Mouse (Mus musculus): ENCODE data around the gene Ndufs6. TPM values are rescaled to one million over a fixed set of nuclear protein-coding genes. Genes with fewer than 3 reads are reported as not detected.

The Ndufs6 gene
- polyA plus RNA-seq, 1 experiment from 2014 or later: 326 TPM

- H3K4me3 ChIP-seq (ENCODE audit: low read depth, low read length): no peak overlapping the region
- H3K4me2 ChIP-seq: no peak overlapping the region
- WGBS: 84% methylated on average over 6 of the region's 6 CpGs
Observed at GRCm38 (mm10) chr13:73290206-73290605, 38.1 kb downstream of the Ndufs6 start.

GRCm38 (mm10) chr13:73283534-73283933 lies 44.8 kb downstream of the Ndufs6 start:
- Histone ChIP-seq H3K4me3 (ENCODE audit: low read depth, low read length) (no peak overlapping the region), H3K9me3 (ENCODE audit: control insufficient read depth, low read length) (no peaks in the 10 kb centered on the region), H3K27me3 (ENCODE audit: control insufficient read depth, insufficient read depth, low read length) (no peaks in the 10 kb centered on the region), H3K4me2 (no peak overlapping the region), H3K9ac (ENCODE audit: low read length) (no peak overlapping the region), H3K4me1 (ENCODE audit: control insufficient read depth, insufficient read depth, low read length) (no peaks in the 10 kb centered on the region), H3K36me3 (ENCODE audit: control insufficient read depth, insufficient read depth, low read length) (no peaks in the 10 kb centered on the region), H3K27ac (ENCODE audit: low read depth, low read length) (no peak overlapping the region)
- no peak for DNase-seq (ENCODE audit: low spot score, missing footprints)
- ATAC-seq (ENCODE audit: low FRiP score): no peak
- WGBS: 94% methylated on average over 1 of the region's 1 CpGs

More at GRCm38 (mm10) chr13:73290206-73290605, 38.1 kb downstream of the Ndufs6 start:
- Histone ChIP-seq H3K27ac (ENCODE audit: low read depth, low read length) (no peak overlapping the region), H3K9me3 (ENCODE audit: control insufficient read depth, low read length) (no peaks in the 10 kb centered on the region), H3K9ac (ENCODE audit: low read length) (no peak overlapping the region), H3K4me1 (ENCODE audit: control insufficient read depth, insufficient read depth, low read length) (no peaks in the 10 kb centered on the region), H3K36me3 (ENCODE audit: control insufficient read depth, insufficient read depth, low read length) (no peaks in the 10 kb centered on the region), H3K27me3 (ENCODE audit: control insufficient read depth, insufficient read depth, low read length) (no peaks in the 10 kb centered on the region)
- DNase-seq (ENCODE audit: low spot score, missing footprints) (no peak), ATAC-seq (ENCODE audit: low FRiP score) (no peak)

GRCm38 (mm10) chr13:73282407-73282806 lies 45.9 kb downstream of the Ndufs6 start:
- Histone ChIP-seq H3K36me3 (ENCODE audit: control insufficient read depth, insufficient read depth, low read length) (no peaks in the 10 kb centered on the region), H3K4me1 (ENCODE audit: control insufficient read depth, insufficient read depth, low read length) (no peaks in the 10 kb centered on the region), H3K4me3 (ENCODE audit: low read depth, low read length) (no peak overlapping the region), H3K4me2 (no peak overlapping the region), H3K9ac (ENCODE audit: low read length) (no peak overlapping the region), H3K27me3 (ENCODE audit: control insufficient read depth, insufficient read depth, low read length) (no peaks in the 10 kb centered on the region; the same call in none of the 2 replicates), H3K9me3 (ENCODE audit: control insufficient read depth, low read length) (no peaks in the 10 kb centered on the region), H3K27ac (ENCODE audit: low read depth, low read length) (no peak overlapping the region)
- DNase-seq (ENCODE audit: low spot score, missing footprints) (no peak), ATAC-seq (ENCODE audit: low FRiP score) (no peak)
- WGBS: 81% methylated on average over 2 of the region's 2 CpGs

- H3K4me1 ChIP-seq (ENCODE audit: control insufficient read depth, insufficient read depth, low read length): no peaks in the 10 kb centered on the region
- H3K4me2 ChIP-seq: no peak overlapping the region
- H3K9ac ChIP-seq (ENCODE audit: low read length): no peak overlapping the region
- no peak overlapping the region for H3K4me3 ChIP-seq (ENCODE audit: low read depth, low read length)
- H3K27ac ChIP-seq (ENCODE audit: low read depth, low read length): no peak overlapping the region
- no peaks in the 10 kb centered on the region for H3K36me3 ChIP-seq (ENCODE audit: control insufficient read depth, insufficient read depth, low read length)
- DNase-seq (ENCODE audit: low spot score, missing footprints) (peak; percentile 33), ATAC-seq (ENCODE audit: low FRiP score) (no peak)
- no peaks in the 10 kb centered on the region for H3K9me3 ChIP-seq (ENCODE audit: control insufficient read depth, low read length)
- H3K27me3 ChIP-seq (ENCODE audit: control insufficient read depth, insufficient read depth, low read length): no peaks in the 10 kb centered on the region; the same call in none of the 2 replicates
- WGBS: 85% methylated on average over 1 of the region's 1 CpGs
Observed at GRCm38 (mm10) chr13:73279196-73279595, 49.1 kb downstream of the Ndufs6 start.

- DNase-seq (ENCODE audit: low spot score, missing footprints) (peak; percentile 8), ATAC-seq (ENCODE audit: low FRiP score) (no peak)
- no peak overlapping the region for H3K9ac ChIP-seq (ENCODE audit: low read length)
- peaks cover 12% of the 10 kb centered on the region for H3K27me3 ChIP-seq (ENCODE audit: control insufficient read depth, insufficient read depth, low read length)
- WGBS: 58% methylated on average over 1 of the region's 1 CpGs
- no peaks in the 10 kb centered on the region for H3K4me1 ChIP-seq (ENCODE audit: control insufficient read depth, insufficient read depth, low read length)
- no peak overlapping the region for H3K27ac ChIP-seq (ENCODE audit: low read depth, low read length)
- no peaks in the 10 kb centered on the region for H3K36me3 ChIP-seq (ENCODE audit: control insufficient read depth, insufficient read depth, low read length)
- no peak overlapping the region for H3K4me2 ChIP-seq
- H3K9me3 ChIP-seq (ENCODE audit: control insufficient read depth, low read length): no peaks in the 10 kb centered on the region
- H3K4me3 ChIP-seq (ENCODE audit: low read depth, low read length): no peak overlapping the region
Observed at GRCm38 (mm10) chr13:73277797-73278196, 50.5 kb downstream of the Ndufs6 start.

GRCm38 (mm10) chr13:73277361-73277760 lies 51.0 kb downstream of the Ndufs6 start:
- Histone ChIP-seq H3K4me3 (ENCODE audit: low read depth, low read length) (no peak overlapping the region), H3K9me3 (ENCODE audit: control insufficient read depth, low read length) (no peaks in the 10 kb centered on the region), H3K27me3 (ENCODE audit: control insufficient read depth, insufficient read depth, low read length) (peaks cover 16% of the 10 kb centered on the region), H3K4me1 (ENCODE audit: control insufficient read depth, insufficient read depth, low read length) (peaks cover 2% of the 10 kb centered on the region; the same call in 1 of the 2 replicates), H3K27ac (ENCODE audit: low read depth, low read length) (no peak overlapping the region), H3K9ac (ENCODE audit: low read length) (no peak overlapping the region), H3K4me2 (no peak overlapping the region), H3K36me3 (ENCODE audit: control insufficient read depth, insufficient read depth, low read length) (no peaks in the 10 kb centered on the region)
- WGBS: 89% methylated on average over 6 of the region's 6 CpGs
- ATAC-seq (ENCODE audit: low FRiP score) (no peak), DNase-seq (ENCODE audit: low spot score, missing footprints) (no peak)

GRCm38 (mm10) chr13:73273536-73273935 lies 54.8 kb downstream of the Ndufs6 start:
- Histone ChIP-seq H3K36me3 (ENCODE audit: control insufficient read depth, insufficient read depth, low read length) (no peaks in the 10 kb centered on the region), H3K9me3 (ENCODE audit: control insufficient read depth, low read length) (no peaks in the 10 kb centered on the region), H3K4me2 (no peak overlapping the region), H3K27ac (ENCODE audit: low read depth, low read length) (no peak overlapping the region), H3K9ac (ENCODE audit: low read length) (no peak overlapping the region), H3K4me3 (ENCODE audit: low read depth, low read length) (no peak overlapping the region), H3K4me1 (ENCODE audit: control insufficient read depth, insufficient read depth, low read length) (peaks cover 21% of the 10 kb centered on the region), H3K27me3 (ENCODE audit: control insufficient read depth, insufficient read depth, low read length) (peaks cover 54% of the 10 kb centered on the region)
- WGBS: 29% methylated on average over 1 of the region's 1 CpGs
- ATAC-seq (ENCODE audit: low FRiP score): no peak
- DNase-seq (ENCODE audit: low spot score, missing footprints): peak; percentile 82

GRCm38 (mm10) chr13:73272794-73273282 lies 55.5 kb downstream of the Ndufs6 start:
- peak; percentile 91 for DNase-seq (ENCODE audit: low spot score, missing footprints)

GRCm38 (mm10) chr13:73271336-73272242 lies 56.8 kb downstream of the Ndufs6 start:
- DNase-seq (ENCODE audit: low spot score, missing footprints): peak; percentile 96
- H3K4me2 ChIP-seq: peak overlapping the region; percentile 54
- no peaks in the 10 kb centered on the region for H3K36me3 ChIP-seq (ENCODE audit: control insufficient read depth, insufficient read depth, low read length)
- no peaks in the 10 kb centered on the region for H3K9me3 ChIP-seq (ENCODE audit: control insufficient read depth, low read length)
- H3K4me3 ChIP-seq (ENCODE audit: low read depth, low read length): peak overlapping the region; percentile 19
- H3K27ac ChIP-seq (ENCODE audit: low read depth, low read length): no peak overlapping the region
- 0 out of 2 replicates have a peak, but pooled peaks have one; percentile 25 for ATAC-seq (ENCODE audit: low FRiP score)
- peaks cover 74% of the 10 kb centered on the region for H3K27me3 ChIP-seq (ENCODE audit: control insufficient read depth, insufficient read depth, low read length)
- H3K4me1 ChIP-seq (ENCODE audit: control insufficient read depth, insufficient read depth, low read length): peaks cover 21% of the 10 kb centered on the region
- WGBS: under 1% methylated on average over 53 of the region's 53 CpGs
- 0 out of 2 replicates have a peak overlapping the region, but pooled peaks have one; percentile 9 for H3K9ac ChIP-seq (ENCODE audit: low read length)

More at GRCm38 (mm10) chr13:73272794-73273282, 55.5 kb downstream of the Ndufs6 start:
- Histone ChIP-seq H3K9me3 (ENCODE audit: control insufficient read depth, low read length) (no peaks in the 10 kb centered on the region), H3K27me3 (ENCODE audit: control insufficient read depth, insufficient read depth, low read length) (peaks cover 61% of the 10 kb centered on the region), H3K27ac (ENCODE audit: low read depth, low read length) (no peak overlapping the region), H3K9ac (ENCODE audit: low read length) (no peak overlapping the region), H3K36me3 (ENCODE audit: control insufficient read depth, insufficient read depth, low read length) (no peaks in the 10 kb centered on the region), H3K4me2 (no peak overlapping the region), H3K4me3 (ENCODE audit: low read depth, low read length) (no peak overlapping the region), H3K4me1 (ENCODE audit: control insufficient read depth, insufficient read depth, low read length) (peaks cover 21% of the 10 kb centered on the region)
- ATAC-seq (ENCODE audit: low FRiP score): no peak

Measured in midbrain, embryonic 11.5 days (tissue).